Mouse (Mus musculus): Measurements from ENCODE around the gene Ruvbl1. TPM values are rescaled to one million over a fixed set of nuclear protein-coding genes. Genes with fewer than 3 reads are reported as not detected.
A peak's percentile ranks its signal among the peaks of the same experiment; 100 is the strongest.

Ruvbl1 gene
- polyA plus RNA-seq (2016; fragmentation: Nextera tagmentation; extraction: Ambion mirVana) = 111 and 117 TPM in 2 replicates

GRCm38 (mm10) chr6:88465181-88465920 is at the start of gene Ruvbl1:
Gene Ruvbl1, plus strand, starts transcription at chr6:88465409.
- no peak within 1 kb of the TSS for H3K27ac ChIP-seq
- peak within 1 kb of the TSS; percentile 86 for H3K4me2 ChIP-seq (replicated peaks)
- peaks cover 28% of the 10 kb centered on the region for H3K36me3 ChIP-seq
- peaks cover 4% of the 10 kb centered on the region for H3K27me3 ChIP-seq
- peak; percentile 100 for ATAC-seq (ENCODE audit: low FRiP score)
- no peaks in the 10 kb centered on the region for H3K9me3 ChIP-seq (replicated peaks)
- peak within 1 kb of the TSS; percentile 67 for H3K4me3 ChIP-seq
- WGBS = under 1% methylated on average over 42 of the region's 42 CpGs
- H3K9ac ChIP-seq = peak within 1 kb of the TSS; percentile 75
- H3K4me1 ChIP-seq = peaks cover 11% of the 10 kb centered on the region

- H3K27ac ChIP-seq = no peak overlapping the region
- no peak overlapping the region for H3K9ac ChIP-seq
- 55% methylated on average over 7 of the region's 7 CpGs for WGBS
- no peaks in the 10 kb centered on the region for H3K9me3 ChIP-seq (replicated peaks)
- H3K27me3 ChIP-seq = no peaks in the 10 kb centered on the region
- ATAC-seq (ENCODE audit: low FRiP score) = no peak
- no peaks in the 10 kb centered on the region for H3K36me3 ChIP-seq
- H3K4me1 ChIP-seq = peaks cover 16% of the 10 kb centered on the region
- no peak overlapping the region for H3K4me2 ChIP-seq (replicated peaks)
- no peak overlapping the region for H3K4me3 ChIP-seq
Observed at GRCm38 (mm10) chr6:88416130-88416758, 49.0 kb upstream of the Ruvbl1 start.

- Histone ChIP-seq H3K9me3 (replicated peaks) (no peaks in the 10 kb centered on the region), H3K27me3 (no peaks in the 10 kb centered on the region), H3K36me3 (0 out of 2 replicates have a peak, but pooled peaks cover 6% of the 10 kb centered on the region), H3K4me3 (no peak overlapping the region), H3K9ac (no peak overlapping the region), H3K4me2 (replicated peaks) (no peak overlapping the region), H3K27ac (no peak overlapping the region), H3K4me1 (peaks cover 11% of the 10 kb centered on the region)
- ATAC-seq (ENCODE audit: low FRiP score) = no peak
- 32% methylated on average over 4 of the region's 4 CpGs for WGBS
Observed at GRCm38 (mm10) chr6:88431202-88431601, 34.0 kb upstream of the Ruvbl1 start.

GRCm38 (mm10) chr6:88435609-88436008 is 29.6 kb upstream of the Ruvbl1 start:
- H3K9ac ChIP-seq = no peak overlapping the region
- no peak overlapping the region for H3K4me2 ChIP-seq (replicated peaks)
- H3K36me3 ChIP-seq = 0 out of 2 replicates have a peak, but pooled peaks cover 6% of the 10 kb centered on the region
- no peak overlapping the region for H3K27ac ChIP-seq
- H3K4me3 ChIP-seq = no peak overlapping the region
- no peaks in the 10 kb centered on the region for H3K9me3 ChIP-seq (replicated peaks)
- H3K4me1 ChIP-seq = peaks cover 9% of the 10 kb centered on the region
- no peak for ATAC-seq (ENCODE audit: low FRiP score)
- H3K27me3 ChIP-seq = no peaks in the 10 kb centered on the region
- WGBS = 88% methylated on average over 7 of the region's 7 CpGs

DNA sequence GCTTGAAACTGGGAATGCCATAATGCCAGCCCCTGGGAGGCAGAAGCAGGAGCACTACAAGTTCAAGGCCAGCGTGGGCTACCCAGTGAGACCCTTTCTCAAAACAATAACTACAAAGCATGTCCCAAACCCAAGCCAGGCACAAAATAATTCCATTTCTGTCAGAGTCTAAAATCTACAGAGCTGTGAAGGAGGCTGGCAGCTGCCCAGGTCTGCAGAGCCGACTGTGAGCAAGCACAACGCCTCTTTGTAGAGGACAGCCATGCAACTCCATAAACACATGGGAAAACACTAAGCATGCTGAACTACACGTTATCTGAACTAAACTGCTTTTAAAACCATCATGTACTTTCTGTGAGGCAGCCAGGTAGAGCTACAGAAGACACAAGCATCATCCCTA is 26.2 kb upstream of the Ruvbl1 start:
- Histone ChIP-seq H3K4me2 (replicated peaks) (no peak overlapping the region), H3K27ac (no peak overlapping the region), H3K4me3 (no peak overlapping the region), H3K27me3 (no peaks in the 10 kb centered on the region), H3K4me1 (peaks cover 1% of the 10 kb centered on the region), H3K9me3 (replicated peaks) (no peaks in the 10 kb centered on the region), H3K9ac (no peak overlapping the region), H3K36me3 (0 out of 2 replicates have a peak, but pooled peaks cover 6% of the 10 kb centered on the region)
- 83% methylated on average over 4 of the region's 4 CpGs for WGBS
- no peak for ATAC-seq (ENCODE audit: low FRiP score)

DNA sequence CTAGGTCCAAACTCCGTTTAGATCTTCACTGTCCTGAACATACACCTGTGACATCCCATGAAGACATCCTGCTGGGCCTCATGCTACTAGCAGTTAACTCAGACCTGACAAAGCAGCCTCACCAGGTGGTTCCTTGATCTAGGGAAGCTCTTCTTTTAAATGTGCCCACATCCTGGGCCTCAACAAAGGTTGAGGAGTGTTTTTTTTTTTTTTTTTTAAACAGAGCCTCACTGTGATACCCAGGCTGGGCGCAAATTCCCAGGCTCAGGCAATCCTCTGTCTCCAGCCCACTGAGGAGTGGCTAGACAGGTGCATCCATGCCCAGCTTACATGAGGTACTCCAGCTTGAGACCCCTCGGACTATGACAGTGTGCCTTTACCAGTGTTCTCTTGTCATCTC is 22.7 kb upstream of the Ruvbl1 start:
- 80% methylated on average over 3 of the region's 3 CpGs for WGBS
- Histone ChIP-seq H3K36me3 (no peaks in the 10 kb centered on the region), H3K4me2 (replicated peaks) (no peak overlapping the region), H3K9ac (no peak overlapping the region), H3K9me3 (replicated peaks) (no peaks in the 10 kb centered on the region), H3K4me3 (no peak overlapping the region), H3K27me3 (no peaks in the 10 kb centered on the region), H3K27ac (no peak overlapping the region), H3K4me1 (peaks cover 18% of the 10 kb centered on the region)
- no peak for ATAC-seq (ENCODE audit: low FRiP score)

- Histone ChIP-seq H3K9ac (no peak overlapping the region), H3K9me3 (replicated peaks) (no peaks in the 10 kb centered on the region), H3K4me2 (replicated peaks) (no peak overlapping the region), H3K4me1 (peaks cover 18% of the 10 kb centered on the region), H3K36me3 (no peaks in the 10 kb centered on the region), H3K27ac (no peak overlapping the region), H3K4me3 (no peak overlapping the region), H3K27me3 (no peaks in the 10 kb centered on the region)
- ATAC-seq (ENCODE audit: low FRiP score) = no peak
- 77% methylated on average over 3 of the region's 3 CpGs for WGBS
Observed at GRCm38 (mm10) chr6:88443446-88443845, 21.8 kb upstream of the Ruvbl1 start.

- Histone ChIP-seq H3K9me3 (replicated peaks) (no peaks in the 10 kb centered on the region), H3K27me3 (no peaks in the 10 kb centered on the region), H3K4me1 (peaks cover 18% of the 10 kb centered on the region), H3K9ac (no peak overlapping the region), H3K4me2 (replicated peaks) (no peak overlapping the region), H3K4me3 (no peak overlapping the region), H3K36me3 (no peaks in the 10 kb centered on the region), H3K27ac (no peak overlapping the region)
- 83% methylated on average over 7 of the region's 7 CpGs for WGBS
- no peak for ATAC-seq (ENCODE audit: low FRiP score)
Observed at GRCm38 (mm10) chr6:88444076-88444750, 21.0 kb upstream of the Ruvbl1 start.

DNA sequence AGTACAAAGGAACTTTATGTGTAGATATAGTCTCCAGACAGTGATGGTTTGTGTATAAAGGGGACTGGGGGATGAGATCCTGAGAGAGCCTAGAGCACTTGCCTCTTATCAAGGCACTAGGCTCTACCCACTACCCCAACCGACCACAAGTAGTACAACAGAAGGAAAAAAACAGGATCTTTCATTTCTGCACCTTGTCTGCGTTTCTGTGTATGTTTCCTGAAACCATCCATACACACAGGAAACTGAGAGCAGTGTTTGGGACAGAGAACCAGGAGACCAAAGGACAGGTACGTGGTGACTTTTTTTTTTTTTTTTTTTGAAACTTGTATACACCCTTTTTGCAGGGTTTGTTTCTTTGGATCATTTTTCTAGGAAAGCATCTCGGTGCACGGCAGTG is 19.5 kb upstream of the Ruvbl1 start:
- H3K9me3 ChIP-seq (replicated peaks) = no peaks in the 10 kb centered on the region
- ATAC-seq (ENCODE audit: low FRiP score) = no peak
- H3K4me3 ChIP-seq = peak overlapping the region; percentile 87
- no peaks in the 10 kb centered on the region for H3K27me3 ChIP-seq
- no peak overlapping the region; the same call in 1 of the 2 replicates for H3K27ac ChIP-seq
- peak overlapping the region; percentile 91 for H3K9ac ChIP-seq
- WGBS = 18% methylated on average over 5 of the region's 5 CpGs
- H3K4me2 ChIP-seq (replicated peaks) = peak overlapping the region; percentile 90
- H3K36me3 ChIP-seq = no peaks in the 10 kb centered on the region
- H3K4me1 ChIP-seq = peaks cover 18% of the 10 kb centered on the region

DNA sequence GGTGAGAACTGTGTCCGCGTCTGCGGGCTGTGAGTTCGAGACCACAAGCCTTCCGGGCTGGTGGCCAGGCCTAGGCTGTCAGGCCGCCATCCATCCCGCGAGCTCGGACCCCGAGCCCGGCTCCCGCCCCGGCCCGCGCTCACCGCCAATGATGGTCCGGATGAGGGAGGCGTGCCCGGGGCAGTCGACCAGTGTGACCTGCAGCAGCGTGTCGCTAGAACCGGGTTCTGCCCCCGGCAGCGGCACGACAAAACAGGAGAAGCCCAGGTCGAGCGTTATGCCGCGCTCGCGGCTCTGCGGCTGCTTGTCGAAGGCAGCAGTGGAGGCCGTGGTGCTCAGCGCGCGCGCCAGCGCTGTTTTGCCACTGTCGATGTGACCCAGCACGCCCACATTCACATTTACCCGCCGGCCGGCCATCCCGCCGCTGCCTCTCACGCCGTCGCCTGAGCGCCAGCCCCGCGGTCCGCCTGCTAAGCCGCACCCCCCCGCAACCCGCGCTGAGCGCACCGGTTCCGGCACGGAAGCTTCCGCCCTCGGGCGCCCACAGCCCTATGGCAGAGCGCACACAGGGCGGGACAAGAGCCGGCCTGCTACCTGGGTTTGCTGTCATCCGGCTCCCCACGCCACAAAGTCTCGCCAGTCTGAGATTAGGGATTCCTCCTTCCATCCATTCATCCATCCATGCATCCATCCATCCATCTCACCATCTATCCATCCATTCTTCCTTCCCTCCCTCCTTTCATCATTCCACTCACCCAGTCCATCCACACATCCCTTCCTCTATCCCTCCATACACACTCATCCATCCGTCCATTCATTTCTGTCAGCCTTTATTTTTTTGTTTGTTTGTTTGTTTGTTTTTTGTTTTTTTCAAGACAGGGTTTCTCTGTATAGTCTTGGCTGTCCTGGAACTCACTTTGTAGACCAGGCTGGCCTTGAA is 18.9 kb upstream of the Ruvbl1 start, which contains the start of gene Eefsec:
TSS of gene Eefsec (minus strand) at position 477 of the 940 bp plus-strand sequence.
- 1% methylated on average over 65 of the region's 72 CpGs for WGBS
- H3K9ac ChIP-seq = peak within 1 kb of the TSS; percentile 91

DNA sequence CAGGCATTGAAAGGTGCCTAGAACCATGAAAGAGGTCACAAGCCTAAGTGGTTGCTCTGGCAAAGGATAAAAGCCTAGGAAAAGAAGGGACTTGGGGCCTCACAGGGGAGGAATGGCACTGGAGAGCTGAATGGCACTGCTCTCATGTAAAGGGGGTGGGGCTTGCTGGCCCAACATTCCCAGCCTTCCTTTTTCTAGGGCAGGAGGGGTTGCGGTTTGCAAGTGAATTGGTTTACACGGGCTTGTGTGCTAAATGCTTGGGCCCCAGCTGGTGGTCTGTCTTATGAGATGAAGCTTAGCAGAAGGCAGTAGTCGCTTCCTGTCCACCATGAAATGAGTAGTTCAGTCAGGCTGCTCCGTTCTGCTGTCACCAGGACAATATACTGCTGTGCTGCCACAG is 17.8 kb upstream of the Ruvbl1 start:
- Histone ChIP-seq H3K27ac (no peak overlapping the region), H3K4me3 (no peak overlapping the region), H3K9ac (no peak overlapping the region), H3K9me3 (replicated peaks) (no peaks in the 10 kb centered on the region), H3K36me3 (no peaks in the 10 kb centered on the region), H3K4me1 (peaks cover 18% of the 10 kb centered on the region), H3K4me2 (replicated peaks) (no peak overlapping the region), H3K27me3 (peaks cover 9% of the 10 kb centered on the region)
- ATAC-seq (ENCODE audit: low FRiP score) = no peak
- WGBS = 13% methylated on average over 4 of the region's 4 CpGs

More for the DNA sequence above, 18.9 kb upstream of the Ruvbl1 start, which contains the start of gene Eefsec:
- H3K36me3 ChIP-seq = no peaks in the 10 kb centered on the region
- H3K4me3 ChIP-seq = peak within 1 kb of the TSS; percentile 87
- H3K4me2 ChIP-seq (replicated peaks) = peak within 1 kb of the TSS; percentile 90
- peaks cover 18% of the 10 kb centered on the region for H3K4me1 ChIP-seq
- peak; percentile 90 for ATAC-seq (ENCODE audit: low FRiP score)
- no peaks in the 10 kb centered on the region for H3K9me3 ChIP-seq (replicated peaks)
- peak within 1 kb of the TSS; percentile 74 for H3K27ac ChIP-seq
- H3K27me3 ChIP-seq = peaks cover 5% of the 10 kb centered on the region

Data from hindbrain, embryonic 12.5 days (tissue).